Mouse (Mus musculus): ENCODE measurements at regions not wholly inside any gene's neighbourhood (a gene's known extent, or its start where the extent isn't known, plus 50 kb on each side); places are given as distances from the start of the nearest gene placed in this dataset.

GRCm38 (mm10) chr12:110228011-110228411 lies 50.9 kb upstream of the Dio3 start:
- Histone ChIP-seq H3K27ac (ENCODE audit: insufficient read depth, low read length) (0 out of 2 replicates have a peak overlapping the region, but pooled peaks have one; percentile 13), H3K4me1 (ENCODE audit: control insufficient read depth, insufficient read depth, low read length) (peaks cover 3% of the 10 kb centered on the region; the same call in 1 of the 2 replicates), H3K4me3 (ENCODE audit: insufficient read depth, low read length) (no peak overlapping the region)
- TF ChIP-seq CTCF (IDR thresholded peaks at IDR 0.05; ENCODE audit: extremely low read depth, insufficient read depth, low read length) = no peak
- no peak for TF ChIP-seq POLR2A (IDR thresholded peaks at IDR 0.05; ENCODE audit: extremely low read depth, insufficient read depth, low read length)

All from cortical plate, adult 2 months (tissue).